Mouse (Mus musculus) left cerebral cortex, adult 18-20 months (tissue): Measurements from ENCODE around the gene Armc8. TPM values are rescaled to one million over a fixed set of nuclear protein-coding genes. Genes with fewer than 3 reads are reported as not detected.

ENCODE experiments used
- total RNA-seq, 2 experiments: library from RNA; stranded (reverse); gene quantifications; 2 replicates each; pipeline ENCODE4 v1.2.3; 2021

Gene Armc8
- total RNA-seq, 2 experiments from 2014 or later = 55.4 to 55.7 TPM

Other genes with a start within 250 kb of the Armc8 start
- gene Esyt3, start 210.3 kb downstream of the Armc8 start, total RNA-seq = 1 to 10 TPM in 1 of 2 experiments, under 1 TPM in 1; 0.95 to 1.4 TPM
- gene Mras, start 131.5 kb downstream of the Armc8 start, total RNA-seq = 100 to 1,000 TPM; 161 to 167 TPM
- not detected for gene Nme9, start 117.4 kb downstream of the Armc8 start, total RNA-seq
- gene Dbr1, start 6.9 kb upstream of the Armc8 start, total RNA-seq = 10 to 100 TPM; 11.2 to 13.8 TPM
- under 1 TPM; 0.16 to 0.28 TPM for gene A4gnt, start 43.6 kb upstream of the Armc8 start, total RNA-seq
- 10 to 100 TPM; 25.1 to 27.5 TPM for gene Dzip1l, start 60.6 kb upstream of the Armc8 start, total RNA-seq
- gene Cldn18, start 148.4 kb upstream of the Armc8 start, total RNA-seq = not detected